Mouse (Mus musculus): ENCODE measurements around the gene Gabra2.

GRCm38 (mm10) chr5:71136691-71137090, 41.0 kb upstream of the Gabra2 start:
- no peak for TF ChIP-seq TAL1 (IDR thresholded peaks at IDR 0.05; ENCODE audit: low read length)
- no peak for TF ChIP-seq GATA1 (IDR thresholded peaks at IDR 0.05; ENCODE audit: low read length)

Measured in erythroblast, embryonic 14.5 days (primary cell).